Mouse (Mus musculus): ENCODE results near the gene Cdc27.

- TF ChIP-seq CTCF (IDR thresholded peaks at IDR 0.05; ENCODE audit: extremely low read depth, insufficient read depth, low read length) (no peak), POLR2A (IDR thresholded peaks at IDR 0.05; ENCODE audit: extremely low read depth, insufficient read depth, low read length) (no peak)
Measured at GRCm38 (mm10) chr11:104579084-104579483, 28.7 kb upstream of the Cdc27 start.
